Mouse (Mus musculus) cerebellum, adult 11-12 months (tissue): ENCODE data around the gene Usp47.

ENCODE experiments used
- DNase-seq: peaks from one replicate; pipeline ENCODE4 v3.0.0; 2022

Usp47 gene

DNA sequence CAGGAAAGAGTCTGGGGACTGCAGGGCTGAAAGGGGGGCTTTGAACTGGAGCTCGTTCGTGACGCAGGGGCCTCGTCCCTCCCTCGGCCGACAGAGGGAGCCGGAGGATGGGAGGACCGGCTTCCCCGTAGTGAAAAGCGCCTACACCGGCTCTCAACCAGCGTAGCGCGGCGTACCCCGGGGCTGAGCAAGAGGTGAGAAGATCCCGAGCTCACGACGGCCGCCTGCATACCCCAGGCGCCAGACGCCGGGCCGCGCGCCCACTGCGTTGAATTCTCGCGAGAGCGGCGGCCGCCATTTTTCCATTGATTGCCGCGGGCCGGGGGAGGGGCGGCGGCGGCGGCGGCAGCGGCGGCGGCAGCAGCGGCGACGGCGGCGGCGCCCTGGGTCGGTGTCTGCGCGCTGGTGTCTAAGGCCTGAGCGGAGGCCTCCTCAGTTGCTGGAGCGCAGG lies at the start of gene Usp47:
TSS of gene Usp47 (plus strand) at position 355 of the 451 bp plus-strand sequence.
- DNase-seq, result peak; percentile 85

GRCm38 (mm10) chr7:111976401-111976800 lies 46.9 kb upstream of the Usp47 start:
- DNase-seq, result no peak

GRCm38 (mm10) chr7:111977871-111978270 lies 45.4 kb upstream of the Usp47 start:
- DNase-seq, result no peak

GRCm38 (mm10) chr7:111982296-111982695 lies 41.0 kb upstream of the Usp47 start:
- DNase-seq, result no peak

DNA sequence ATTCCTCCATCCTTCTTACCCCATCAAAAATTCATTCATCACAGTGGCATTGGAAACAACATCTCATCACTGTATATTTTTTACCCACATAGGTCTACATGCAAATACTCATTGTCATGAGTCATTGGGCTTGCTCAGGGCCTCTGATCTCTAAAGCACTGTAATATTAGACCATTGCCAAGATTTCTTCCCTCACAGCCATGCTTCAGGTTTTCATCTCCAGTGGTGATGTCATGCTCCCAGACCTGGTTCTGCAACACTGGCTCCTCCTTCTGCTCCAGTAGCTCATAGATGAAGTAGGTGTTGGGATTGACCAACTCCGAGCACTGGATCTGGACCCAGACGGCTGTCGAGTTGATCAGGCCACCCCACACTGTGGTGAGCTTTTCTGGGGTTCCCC lies 38.8 kb upstream of the Usp47 start:
- DNase-seq, result no peak

- no peak for DNase-seq
Observed at GRCm38 (mm10) chr7:111985266-111985665, 38.0 kb upstream of the Usp47 start.

GRCm38 (mm10) chr7:111986906-111987305 lies 36.4 kb upstream of the Usp47 start:
- no peak for DNase-seq

DNA sequence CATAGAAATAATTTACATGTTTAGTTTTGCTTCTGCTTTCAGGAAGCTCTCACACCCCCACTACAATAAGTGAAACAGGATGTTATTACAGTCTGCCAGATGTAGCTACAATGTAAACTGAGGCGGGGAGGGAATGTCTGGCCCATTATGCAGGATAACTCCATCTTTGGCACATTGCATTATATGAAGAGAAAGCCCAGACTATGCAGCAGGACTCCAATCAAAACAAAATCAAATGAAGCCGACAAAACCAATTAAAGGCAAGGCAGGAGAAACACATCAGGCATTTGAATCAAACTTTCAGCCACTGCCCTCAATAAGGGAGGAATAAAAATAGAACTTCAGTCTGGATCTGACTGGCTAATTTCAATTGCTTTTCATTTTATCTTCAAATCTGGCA lies 25.9 kb upstream of the Usp47 start:
- no peak for DNase-seq

DNA sequence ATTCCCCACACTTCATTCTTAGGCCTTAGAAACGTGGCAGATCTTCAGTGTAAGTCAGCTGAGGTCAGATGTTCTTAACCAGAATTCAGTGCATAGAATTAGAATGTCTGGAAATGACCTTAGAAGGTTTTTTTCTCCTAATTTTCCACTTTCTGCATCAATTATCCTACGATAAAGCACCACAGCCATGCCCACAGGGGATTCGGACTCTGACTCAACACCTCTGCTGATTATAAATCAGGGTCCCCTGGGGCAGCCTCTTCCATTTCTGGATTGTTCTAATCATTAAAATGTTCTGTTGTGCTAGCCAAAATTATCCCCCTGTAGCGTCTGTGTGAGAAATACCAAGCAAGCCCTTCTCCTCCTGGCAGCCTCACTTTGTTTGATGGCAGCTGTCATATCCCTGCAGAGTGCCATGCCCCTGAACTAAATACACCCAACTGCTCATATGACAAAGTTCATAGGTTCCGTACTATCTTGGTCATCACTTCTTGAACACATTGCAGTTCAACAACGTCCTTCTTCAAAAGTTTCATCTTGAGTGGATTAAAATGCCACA lies 24.8 kb upstream of the Usp47 start:
- DNase-seq, result no peak

- DNase-seq, result no peak
Observed at GRCm38 (mm10) chr7:111999376-111999775, 23.9 kb upstream of the Usp47 start.

GRCm38 (mm10) chr7:112000166-112000565 lies 23.1 kb upstream of the Usp47 start:
- no peak for DNase-seq

DNA sequence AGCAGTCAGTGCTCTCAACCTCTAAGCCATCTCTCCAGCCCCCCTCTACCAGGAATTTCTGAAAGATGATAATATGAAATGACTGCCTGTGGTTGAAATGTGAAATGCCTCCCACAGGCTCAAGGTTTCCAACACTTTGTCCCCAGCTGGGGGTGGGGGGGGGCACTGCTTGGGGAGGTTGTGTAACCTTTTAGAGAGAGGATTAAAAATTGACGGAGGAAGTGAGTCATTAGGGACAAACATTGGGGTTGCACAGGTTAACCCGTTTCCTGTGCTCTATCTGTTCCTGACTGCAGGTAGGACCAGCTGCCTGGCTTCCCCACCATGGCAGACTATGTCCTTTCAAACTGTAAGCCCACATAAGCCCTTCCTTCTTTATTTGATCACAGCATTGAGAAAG lies 12.8 kb upstream of the Usp47 start:
- DNase-seq, result no peak

- DNase-seq, result no peak
Observed at GRCm38 (mm10) chr7:112010976-112011375, 12.3 kb upstream of the Usp47 start.

DNA sequence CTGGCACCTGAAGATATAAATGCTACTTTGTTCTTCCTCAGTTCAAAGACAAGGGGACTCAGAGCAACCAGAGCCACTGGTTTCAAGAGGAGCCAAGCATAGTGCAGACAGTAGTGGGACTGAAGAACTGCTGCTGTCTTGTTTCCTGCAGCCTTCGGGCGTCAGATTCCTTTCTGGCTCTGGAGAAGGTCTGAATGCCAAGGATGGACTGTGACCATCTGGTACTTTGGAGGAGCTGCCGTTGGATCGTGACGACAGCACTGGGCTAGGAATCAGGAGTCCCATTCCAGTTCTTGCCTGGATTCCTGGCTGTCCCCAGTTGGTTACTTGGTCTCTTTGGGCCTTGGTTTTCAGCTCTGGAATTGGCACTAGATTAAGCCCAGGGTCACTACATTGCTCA lies 11.2 kb upstream of the Usp47 start:
- peak; percentile 96 for DNase-seq

- peak; percentile 39 for DNase-seq
Observed at GRCm38 (mm10) chr7:112012621-112013177, 10.6 kb upstream of the Usp47 start.

- no peak for DNase-seq
Observed at GRCm38 (mm10) chr7:112014148-112014547, 9.2 kb upstream of the Usp47 start.

DNA sequence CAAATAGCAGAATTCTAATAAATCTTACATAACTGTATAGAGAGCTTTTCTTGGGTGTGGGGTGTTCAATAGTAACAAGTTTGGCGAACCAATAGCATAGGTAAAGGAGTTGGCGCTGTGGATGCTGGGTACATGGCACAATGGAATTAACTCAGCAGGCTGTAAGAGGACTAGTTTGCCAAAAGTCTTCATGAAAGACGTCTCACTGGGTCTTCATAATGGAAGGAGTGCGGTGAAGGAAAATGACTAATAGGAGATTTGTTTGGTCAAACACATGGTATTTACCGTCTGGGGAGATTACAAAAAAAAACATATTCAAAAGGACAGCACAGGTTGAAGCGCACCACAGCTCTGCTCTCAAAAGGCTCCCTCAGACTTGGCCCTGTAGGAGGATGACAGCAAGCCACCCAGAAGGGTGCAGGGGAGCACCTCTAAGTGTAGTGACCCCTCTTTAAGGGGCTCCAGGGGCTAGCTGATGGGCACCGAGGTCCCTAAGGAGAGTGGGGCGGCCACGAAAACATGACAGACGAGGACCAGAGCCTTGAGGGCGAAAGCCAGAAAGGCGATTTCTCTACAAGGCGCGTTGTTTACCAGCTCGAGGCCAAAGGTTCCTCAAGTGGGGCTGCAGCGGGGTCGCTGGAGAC lies 676 bp upstream of the Usp47 start:
- peak; percentile 39 for DNase-seq

- no peak for DNase-seq
Observed at GRCm38 (mm10) chr7:112023601-112024445, 519 bp downstream of the Usp47 start.

DNA sequence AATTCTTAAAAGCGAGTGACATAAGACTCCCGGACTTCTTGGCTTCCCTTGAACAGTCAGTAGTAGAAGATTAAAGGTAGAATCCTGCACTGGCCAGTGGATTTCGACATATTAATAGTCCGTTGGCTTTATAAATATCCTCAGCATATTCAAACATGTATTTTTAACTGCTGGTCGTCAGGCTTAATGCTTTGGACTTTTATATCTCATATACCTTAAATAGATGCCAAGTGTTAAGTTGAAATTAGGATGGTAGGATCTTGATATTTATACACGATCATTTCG lies 1.1 kb downstream of the Usp47 start:
- no peak for DNase-seq

- no peak for DNase-seq
Observed at GRCm38 (mm10) chr7:112024856-112025255, 1.6 kb downstream of the Usp47 start.

DNA sequence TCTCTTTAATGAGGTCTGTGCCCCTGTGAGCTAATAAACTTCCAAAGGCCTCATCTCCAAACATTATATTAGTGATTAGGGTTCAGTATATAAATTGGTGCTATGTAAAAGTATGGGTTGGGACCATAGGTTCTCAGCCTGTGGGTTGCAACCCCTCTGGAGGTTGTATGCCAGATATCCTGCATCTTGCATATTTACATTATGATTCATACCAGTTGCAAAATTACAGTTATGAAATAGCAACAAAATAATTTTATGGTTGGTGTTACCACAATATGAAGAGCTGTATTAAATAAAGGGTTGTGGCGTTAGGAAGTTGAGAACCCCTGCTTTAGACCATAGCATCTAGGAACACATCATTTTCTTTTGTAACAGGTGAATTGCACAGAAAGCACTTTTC lies 7.3 kb downstream of the Usp47 start:
- no peak for DNase-seq

DNA sequence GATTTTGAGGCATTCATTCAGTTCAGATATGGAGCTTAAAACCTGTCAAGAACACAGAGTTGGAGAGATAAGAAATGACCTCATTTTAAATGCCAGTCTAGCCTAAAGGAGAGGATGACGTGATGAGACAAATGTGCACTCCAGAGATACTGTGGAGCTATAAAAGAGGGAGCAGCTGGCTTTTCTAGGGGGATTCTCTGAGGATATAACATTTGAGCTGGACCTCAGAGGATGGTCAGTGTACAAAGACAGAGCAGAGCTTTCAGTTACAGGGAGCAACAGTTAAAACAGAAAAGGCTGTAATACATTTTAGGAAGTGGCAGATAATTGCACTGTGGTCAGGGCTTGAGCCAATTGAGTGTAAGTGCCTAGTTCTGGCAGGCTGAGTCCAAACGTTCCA lies 12.5 kb downstream of the Usp47 start:
- no peak for DNase-seq

- DNase-seq, result no peak
Observed at GRCm38 (mm10) chr7:112036636-112037035, 13.3 kb downstream of the Usp47 start.

- no peak for DNase-seq
Observed at GRCm38 (mm10) chr7:112040271-112040670, 17.0 kb downstream of the Usp47 start.
